Mouse (Mus musculus) thymus, adult 18-20 months (tissue): ENCODE measurements around the gene Lbr.

Experiments used
- DNase-seq, 2 experiments: peaks; one replicate each; pipeline ENCODE4 v3.0.0; 2022; ENCODE audit warnings: mixed read lengths in 2 of 2

The Lbr gene

GRCm38 (mm10) chr1:181769392-181769791 lies 73.5 kb downstream of the Lbr start:
- DNase-seq, result no peak
